Mouse (Mus musculus) brain, embryonic 14.5 days (tissue): Measurements from ENCODE around the gene Akt3. TPM values are rescaled to one million over a fixed set of nuclear protein-coding genes. Genes with fewer than 3 reads are reported as not detected.

Experiments used
- DNase-seq: peaks from one replicate; pipeline ENCODE4 v3.0.0-alpha.2; 2011; ENCODE audit warnings: low read depth
- CTCF ChIP-seq: fragments of 200-500 bp; IDR thresholded peaks from 2 replicates; pipeline ENCODE4 v1.5.1; 2012; ENCODE audit warnings: inconsistent platforms, mild to moderate bottlenecking, moderate library complexity, borderline replicate concordance; ENCODE audit not compliant: insufficient read depth, insufficient read length; ENCODE audit errors: extremely low read depth
- POLR2A ChIP-seq: fragments of 200-500 bp; IDR thresholded peaks from 2 replicates; pipeline ENCODE4 v1.6.1; 2012; ENCODE audit warnings: mild to moderate bottlenecking, inconsistent platforms, borderline replicate concordance; ENCODE audit not compliant: poor library complexity, insufficient read depth, insufficient read length, severe bottlenecking; ENCODE audit errors: extremely low read depth
- polyA plus RNA-seq: library from polyadenylated mRNA; depleted of rRNA; stranded (reverse); fragments of >200 nt; gene quantifications from 2 replicates; pipeline ENCODE4 v1.2.3, GENCODE M21; 2012

Gene Akt3
- polyA plus RNA-seq, 1 experiment, result 55.5 TPM

GRCm38 (mm10) chr1:177126674-177127073 lies 131.3 kb downstream of the Akt3 start:
- TF ChIP-seq POLR2A (no peak), CTCF (no peak)
- DNase-seq, result peak; percentile 61

- DNase-seq, result no peak
- TF ChIP-seq POLR2A, result no peak
- no peak for TF ChIP-seq CTCF
Measured at GRCm38 (mm10) chr1:177110665-177111271, 147.2 kb downstream of the Akt3 start.

- TF ChIP-seq POLR2A (no peak), CTCF (no peak)
- DNase-seq, result no peak
Measured at GRCm38 (mm10) chr1:177090465-177090864, 167.5 kb downstream of the Akt3 start.

DNA sequence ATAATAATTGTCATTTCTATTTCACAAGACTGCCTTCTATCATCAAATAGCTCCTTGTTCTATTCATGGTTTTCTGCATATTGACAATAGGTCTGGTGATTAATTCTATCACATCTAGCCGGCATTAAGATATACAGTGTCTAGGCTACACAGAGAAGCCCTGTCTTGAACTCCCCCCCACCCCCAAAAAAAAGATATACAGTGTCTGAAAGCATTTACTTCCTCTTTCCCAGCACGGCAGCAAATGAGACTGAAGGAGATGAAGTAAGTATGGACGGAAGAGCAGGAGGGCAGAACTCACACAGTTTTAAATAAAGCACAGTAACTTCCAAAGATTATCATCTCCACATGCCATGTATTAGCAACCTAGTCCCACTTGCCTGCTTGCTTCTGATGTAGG lies 168.5 kb downstream of the Akt3 start:
- TF ChIP-seq POLR2A (no peak), CTCF (no peak)
- DNase-seq, result no peak

- TF ChIP-seq CTCF, result no peak
- no peak for DNase-seq
Measured at GRCm38 (mm10) chr1:177089048-177089447, 169.0 kb downstream of the Akt3 start.

GRCm38 (mm10) chr1:177081957-177082645 lies 175.9 kb downstream of the Akt3 start:
- DNase-seq, result no peak
- no peak for TF ChIP-seq CTCF
- TF ChIP-seq POLR2A, result no peak

GRCm38 (mm10) chr1:177069161-177069560 lies 188.8 kb downstream of the Akt3 start:
- no peak for DNase-seq
- TF ChIP-seq CTCF, result no peak
- no peak for TF ChIP-seq POLR2A

DNA sequence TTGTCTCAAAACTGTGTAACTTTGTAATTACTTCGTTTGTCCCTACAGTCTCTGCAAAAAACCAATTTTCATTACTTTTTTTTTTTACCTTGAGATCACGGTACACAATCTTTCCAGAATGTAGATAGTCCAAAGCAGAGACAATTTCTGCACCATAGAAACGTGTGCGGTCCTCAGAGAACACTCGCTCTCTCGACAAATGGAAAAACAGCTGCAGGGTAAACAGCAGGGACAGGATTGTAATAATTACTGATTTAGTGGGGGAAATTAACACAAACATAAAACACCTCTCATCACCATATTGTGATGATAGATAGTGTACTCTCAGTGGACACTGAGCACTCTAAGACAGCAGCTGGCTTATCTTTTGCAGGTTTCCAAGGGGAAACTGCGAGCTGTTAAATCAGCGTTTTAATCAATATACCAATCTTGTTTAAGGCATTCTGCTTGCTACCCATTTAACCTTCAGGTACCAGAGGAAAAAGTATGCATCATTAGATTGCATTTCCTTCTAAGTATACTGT lies 190.8 kb downstream of the Akt3 start:
- peak; percentile 25 for DNase-seq
- TF ChIP-seq POLR2A (no peak), CTCF (no peak)

- DNase-seq, result no peak
- TF ChIP-seq POLR2A (no peak), CTCF (no peak)
Measured at GRCm38 (mm10) chr1:177065732-177066131, 192.3 kb downstream of the Akt3 start.

DNA sequence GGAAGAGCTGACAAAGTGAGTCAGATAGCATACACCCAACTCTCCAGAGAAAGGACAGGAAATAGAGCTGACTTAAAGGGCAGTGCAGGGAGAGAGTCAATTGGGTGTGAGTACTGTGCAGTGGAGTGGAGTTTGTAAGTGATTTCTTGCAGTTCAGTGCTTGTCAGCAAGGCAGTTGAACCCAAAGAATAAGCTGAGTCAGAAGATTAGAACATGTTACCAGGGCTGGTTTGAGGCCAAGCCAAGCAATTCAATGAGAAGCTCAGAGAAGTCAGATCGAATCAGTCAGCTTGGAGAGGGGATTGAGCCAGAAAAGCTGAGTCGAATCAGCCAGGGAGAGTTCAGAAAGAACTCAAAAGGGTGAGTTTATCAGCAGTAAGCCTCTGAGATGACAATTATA lies 196.2 kb downstream of the Akt3 start:
- DNase-seq, result peak; percentile 31
- TF ChIP-seq POLR2A, result no peak
- TF ChIP-seq CTCF, result no peak

DNA sequence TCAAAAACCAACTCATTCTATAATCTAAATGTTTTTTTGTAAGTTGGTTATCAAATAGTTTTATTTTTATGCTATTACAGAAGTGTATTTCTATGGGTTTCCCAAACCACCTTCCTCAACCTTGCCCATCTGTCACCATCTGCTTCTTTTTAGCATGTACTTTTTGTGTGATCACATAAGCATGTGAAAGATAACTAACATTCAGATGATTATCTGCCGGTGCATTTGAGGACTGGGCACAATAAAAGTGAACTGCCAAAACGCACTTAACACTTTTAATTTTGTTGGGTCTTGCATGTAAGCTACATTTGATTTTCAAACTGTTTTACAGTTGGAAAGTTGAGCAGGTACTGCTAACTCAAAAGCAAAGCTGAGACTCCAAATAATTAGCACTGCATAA lies 203.1 kb downstream of the Akt3 start:
- TF ChIP-seq CTCF (no peak), POLR2A (no peak)
- peak; percentile 87 for DNase-seq

GRCm38 (mm10) chr1:177051366-177051963 lies 206.5 kb downstream of the Akt3 start:
- DNase-seq, result peak; percentile 74
- TF ChIP-seq CTCF, result no peak
- TF ChIP-seq POLR2A, result no peak

DNA sequence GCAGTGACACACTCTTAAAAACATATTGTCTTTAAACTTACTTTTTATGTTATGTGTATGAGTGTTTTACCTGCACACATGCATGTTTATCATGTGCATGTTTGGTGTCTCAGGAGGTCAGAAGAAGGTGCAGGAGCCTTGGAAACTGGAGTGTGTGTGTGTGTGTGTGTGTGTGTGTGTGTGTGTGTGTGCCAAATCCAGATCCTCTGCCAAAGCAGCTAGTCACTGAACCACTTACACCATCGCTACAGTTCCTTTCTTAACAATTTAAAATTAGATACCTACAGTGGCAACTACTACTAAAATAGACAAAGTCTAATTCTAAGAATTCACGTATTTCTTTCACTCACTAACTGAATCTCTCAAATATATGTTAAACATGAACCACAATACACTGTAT lies 209.2 kb downstream of the Akt3 start:
- TF ChIP-seq CTCF, result no peak
- no peak for TF ChIP-seq POLR2A
- DNase-seq, result no peak
